Mouse (Mus musculus) spleen, adult 12 weeks (tissue): ENCODE measurements around the gene Zfp773.
"Not testable (repeated sequence)": the region's sequence is repeated elsewhere in the genome, so short reads cannot be mapped to it uniquely, and the experiment has no call there.

Experiments used
- DNase-seq: peaks from one replicate; pipeline ENCODE4 v3.0.0; 2022; ENCODE audit warnings: low spot score

Zfp773 gene

GRCm38 (mm10) chr7:7136379-7136866 lies at the start of gene Zfp773:
Zfp773 (minus strand) TSS chr7:7136755.
- peak; percentile 4 for DNase-seq

GRCm38 (mm10) chr7:7185897-7186296 lies 49.3 kb upstream of the Zfp773 start:
- DNase-seq: no peak

- DNase-seq: peak; percentile 10
These were observed 34.9 kb upstream of the Zfp773 start, which contains the start of gene Zfp418 for GRCm38 (mm10) chr7:7171227-7172147. Zfp418 (plus strand) TSS chr7:7171330.

- no peak for DNase-seq
These were observed 9.5 kb upstream of the Zfp773 start for GRCm38 (mm10) chr7:7145991-7146608.

- no peak for DNase-seq
These were observed 7.7 kb upstream of the Zfp773 start for GRCm38 (mm10) chr7:7144215-7144614.

GRCm38 (mm10) chr7:7132751-7133150 lies 3.8 kb downstream of the Zfp773 start:
- no peak for DNase-seq

- not testable (repeated sequence) for DNase-seq
These were observed 5.9 kb downstream of the Zfp773 start for GRCm38 (mm10) chr7:7130491-7131124.

GRCm38 (mm10) chr7:7121602-7121980 lies 15.0 kb downstream of the Zfp773 start:
- DNase-seq: no peak

GRCm38 (mm10) chr7:7120921-7121601 lies 15.5 kb downstream of the Zfp773 start, which contains the start of gene Zfp954:
Zfp954 (minus strand) TSS chr7:7121488.
- DNase-seq: peak; percentile 67

GRCm38 (mm10) chr7:7118441-7118840 lies 18.1 kb downstream of the Zfp773 start:
- DNase-seq: no peak

GRCm38 (mm10) chr7:7108501-7108900 lies 28.1 kb downstream of the Zfp773 start:
- DNase-seq: no peak
